Mouse (Mus musculus) mouse trophoblast stem cell (cell line): ENCODE data around the gene 2900092C05Rik.

Experiments
- in situ Hi-C, 2 experiments: fragments of 300-500 bp; cut with MseI, MboI; formaldehyde crosslinking; loops; 2 replicates in 1 of 2; 3 replicates in 1 of 2; pipeline ENCODE4 v1.15.1; 2025

Gene 2900092C05Rik

DNA sequence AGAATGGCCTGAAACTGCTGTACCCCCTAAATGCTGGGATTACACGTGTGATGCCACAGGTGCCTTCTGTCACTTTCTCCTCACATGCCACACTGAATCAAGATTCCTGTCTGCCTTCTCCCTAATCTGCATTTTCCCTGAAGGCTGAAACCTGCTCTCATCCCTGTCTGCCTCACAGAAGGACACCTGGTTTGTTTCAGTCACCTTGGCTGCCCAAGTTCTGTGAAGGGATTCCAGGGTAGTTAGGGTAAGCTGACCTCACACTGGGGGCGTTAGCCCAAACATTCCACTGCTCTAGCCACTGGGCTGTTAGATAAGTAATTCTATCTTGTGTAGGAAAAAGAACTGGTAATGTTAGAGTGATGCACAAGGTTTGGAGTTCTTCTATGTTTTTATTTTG lies at the start of gene 2900092C05Rik:
Gene 2900092C05Rik (plus strand): TSS at position 301 of the 400 bp plus-strand sequence.
- in situ Hi-C loops: no loop called here

DNA sequence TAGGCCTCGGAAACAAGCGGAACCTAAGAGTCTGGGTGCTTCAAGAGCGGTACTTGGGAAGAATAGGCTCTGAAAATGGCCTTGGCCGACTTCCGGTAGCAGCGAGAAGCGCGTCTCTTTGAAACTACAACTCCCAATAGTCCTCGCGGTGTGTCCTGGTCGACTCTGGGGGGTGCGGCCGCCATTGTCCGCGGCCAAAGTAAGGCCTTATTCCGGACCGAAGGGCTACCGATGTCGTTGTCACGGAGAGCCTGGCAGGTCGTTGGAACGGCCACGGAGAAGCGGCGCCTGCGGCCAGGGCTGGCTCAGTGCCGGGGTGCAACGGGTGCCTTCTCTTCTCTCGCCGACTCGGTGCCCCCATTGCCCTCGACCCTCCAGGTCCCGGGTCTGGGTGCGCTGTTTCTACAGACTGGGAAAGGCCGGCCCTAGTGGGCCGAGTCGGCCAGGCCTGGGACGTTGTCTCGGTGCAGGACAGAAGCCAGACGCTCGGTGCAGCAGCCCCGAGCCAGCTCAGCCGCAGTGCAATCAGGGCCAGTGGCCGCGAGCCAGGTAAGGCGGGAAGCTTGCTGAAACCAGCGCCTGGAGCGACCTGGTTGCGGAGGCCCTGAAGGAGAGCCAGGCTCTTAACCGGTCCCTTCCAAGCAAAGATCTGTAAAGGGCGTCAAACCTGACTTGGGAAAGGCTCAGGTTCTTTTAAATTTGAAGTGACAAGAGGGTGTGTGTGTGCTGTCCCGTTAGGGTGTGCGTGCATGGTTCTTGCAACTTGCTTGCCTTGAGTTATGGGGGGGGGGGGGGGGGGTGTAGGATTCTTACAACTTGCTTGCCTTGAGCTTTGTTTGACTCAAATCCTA lies 33.9 kb upstream of the 2900092C05Rik start, which contains the start of gene Zfp606:
Gene Zfp606 (plus strand): TSS at position 136 of the 851 bp plus-strand sequence.
- in situ Hi-C loops: loop anchor here in 1 of 2 experiments (25.0 kb wide), 2 partner anchors 109 to 309 kb away; no protein-coding TSS in a partner anchor

DNA sequence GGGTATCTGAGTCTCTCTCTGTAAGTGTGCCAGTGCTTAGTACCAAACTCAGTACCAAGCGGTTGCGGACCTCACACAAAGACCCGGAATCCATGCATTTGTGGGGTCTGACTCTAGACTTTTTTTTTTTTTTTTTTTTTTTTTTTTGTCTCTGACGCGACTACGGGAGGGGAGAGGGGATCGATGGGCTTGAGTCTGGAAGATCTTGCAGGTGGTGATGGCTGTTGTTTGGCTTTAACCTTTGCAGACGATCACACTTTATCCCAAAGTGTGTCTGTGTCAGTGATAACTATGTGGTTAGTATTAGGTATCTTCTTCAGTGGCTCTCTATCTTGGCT lies 33.3 kb upstream of the 2900092C05Rik start:
- in situ Hi-C loops: loop anchor here in 1 of 2 experiments (25.0 kb wide), 2 partner anchors 108 to 308 kb away; no protein-coding TSS in a partner anchor

DNA sequence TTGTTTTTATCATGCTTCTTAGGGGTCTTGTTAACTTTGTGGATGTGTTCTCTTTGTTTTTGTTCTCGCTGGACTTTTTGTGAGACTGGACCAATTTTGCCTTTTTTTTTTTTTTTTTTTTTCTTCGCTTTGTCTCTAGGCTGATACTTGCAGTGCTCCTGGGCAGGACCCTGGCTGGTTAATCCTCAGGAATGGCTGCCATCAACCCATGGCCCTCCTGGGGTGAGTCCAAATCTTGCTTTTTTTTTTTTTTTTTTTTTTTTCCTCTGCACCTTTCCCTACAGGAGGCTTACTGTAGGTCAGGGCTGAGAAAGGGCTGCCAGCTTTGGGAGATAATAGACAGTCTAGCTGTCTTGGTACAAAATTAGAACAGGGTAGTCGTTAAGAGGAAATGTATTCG lies 32.8 kb upstream of the 2900092C05Rik start:
- in situ Hi-C loops: loop anchor here in 1 of 2 experiments (25.0 kb wide), 2 partner anchors 108 to 308 kb away; no protein-coding TSS in a partner anchor

DNA sequence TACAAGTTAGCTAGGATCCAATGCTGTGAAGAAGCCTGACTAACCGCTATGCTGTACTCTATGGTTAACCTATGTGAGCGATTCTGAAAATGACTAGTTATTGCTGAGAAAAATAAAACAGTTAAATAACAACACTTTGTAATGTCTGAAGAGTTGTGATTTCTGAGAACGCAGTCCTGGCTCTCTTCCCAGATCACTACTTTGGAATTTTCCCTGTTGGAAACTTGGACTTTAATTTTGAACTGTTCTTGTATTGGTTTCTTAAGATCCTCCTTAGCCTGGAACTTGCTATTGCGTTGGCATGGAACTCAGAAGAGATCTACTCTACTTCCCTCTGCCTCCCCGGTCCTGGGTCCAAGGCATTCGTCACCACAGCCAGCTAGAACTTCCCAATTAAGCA lies 28.5 kb upstream of the 2900092C05Rik start:
- in situ Hi-C loops: loop anchor here (10.0 to 25.0 kb wide), 3 partner anchors 104 to 304 kb away; no protein-coding TSS in a partner anchor

DNA sequence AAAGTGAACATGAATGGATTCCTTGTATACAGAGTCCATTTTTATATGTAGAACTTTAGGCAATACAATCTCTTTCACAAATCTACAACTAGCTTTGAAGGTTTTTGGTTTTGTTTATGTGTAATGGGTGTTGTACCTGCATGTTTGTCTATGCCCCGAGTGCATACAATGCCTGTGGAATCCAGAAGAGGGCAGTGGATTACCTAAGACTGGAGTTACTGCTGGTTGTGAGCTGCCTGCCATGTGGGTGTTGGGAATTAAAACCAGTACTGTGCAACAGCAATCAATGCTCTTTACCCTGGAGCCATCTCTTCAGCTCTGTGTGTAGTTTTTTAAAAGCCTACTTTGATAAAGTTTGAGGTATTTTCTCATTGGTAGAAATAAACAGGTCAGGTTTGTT lies 26.4 kb upstream of the 2900092C05Rik start:
- in situ Hi-C loops: loop anchor here (10.0 to 25.0 kb wide), 3 partner anchors 101 to 301 kb away; no protein-coding TSS in a partner anchor

DNA sequence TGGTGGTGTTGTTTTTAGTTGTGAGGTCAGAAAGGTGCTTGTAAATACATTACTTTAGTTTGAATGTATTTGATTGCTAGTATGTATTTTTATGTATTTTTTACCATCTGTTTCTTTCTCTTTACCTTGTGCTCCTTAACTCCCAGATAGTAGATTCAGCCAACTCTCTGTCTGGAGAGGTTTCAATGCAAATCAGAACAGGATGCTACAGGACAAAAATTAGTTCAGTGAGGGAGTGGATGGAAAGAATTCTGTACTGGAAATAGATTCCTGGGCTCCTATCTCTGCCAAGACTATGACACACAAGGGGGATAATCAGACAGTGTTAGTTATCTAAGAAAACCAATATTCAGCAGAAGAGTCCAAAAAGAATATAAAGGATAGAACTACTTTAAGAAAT lies 25.6 kb upstream of the 2900092C05Rik start:
- in situ Hi-C loops: loop anchor here (10.0 to 25.0 kb wide), 3 partner anchors 101 to 301 kb away; no protein-coding TSS in a partner anchor

DNA sequence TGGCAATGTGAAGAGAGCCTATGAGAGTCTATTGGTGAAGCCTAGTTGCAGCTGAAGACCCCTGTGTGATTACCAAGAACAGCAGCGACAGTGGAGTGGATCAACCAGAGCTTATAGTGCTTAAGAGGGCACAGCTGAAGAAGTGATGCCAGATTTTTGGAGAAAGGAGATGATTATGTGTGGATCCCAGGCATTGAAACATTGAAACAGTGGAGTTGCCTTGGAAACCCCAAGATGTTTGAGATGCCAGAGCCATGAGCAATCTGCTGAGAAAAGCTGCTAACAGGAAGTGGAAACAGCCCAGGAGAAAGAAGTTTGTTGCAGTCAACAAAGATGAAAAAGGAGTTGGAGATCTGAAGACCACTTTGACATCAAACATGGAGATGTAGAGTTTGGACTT lies 1.4 kb upstream of the 2900092C05Rik start:
- in situ Hi-C loops: no loop called here
